In genomic region chr9:55541681-55542365, GRCm38 (mm10) we compare ENCODE assay signal across 9 mouse cellular contexts. TPM values are rescaled to one million over a fixed set of nuclear protein-coding genes. Genes with fewer than 3 reads are reported as not detected.
DNase-seq lines count a peak whose midpoint lies in the region; ATAC-seq lines count a peak whose summit lies in the region.
"Had no signal": no experiment of that assay in that cellular context is flagged by ENCODE, and none has a peak within 500 bp of the region (broad histone marks: within the 10 kb centered on the region; RNA-seq: fewer than 3 reads in every experiment).

No protein-coding gene starts in this region.

- ATAC-seq in monocyte, adult 5-6 weeks (replicated peaks; ENCODE audit: insufficient number of reproducible peaks, low FRiP score, low TSS enrichment, poor library complexity, severe bottlenecking) = no peak

- DNase-seq in ovary, postnatal 10 days (ENCODE audit: low spot score) = peak; percentile 27
- DNase-seq in ovary, adult 18-20 months (ENCODE audit: low spot score) = no peak
- peak; percentile 13 for DNase-seq in cerebellum, adult 9-11 months
- DNase-seq in gastrocnemius, postnatal 10 days = peak; percentile 32
- peak; percentile 13 for DNase-seq in kidney, adult 11 months
- peak; percentile 21 for DNase-seq in lung, postnatal 36 days
- DNase-seq in spleen, postnatal 36 days (ENCODE audit: low spot score in 2 of 2) = no peak

RNA-seq across cellular contexts. Expression of gene Isl2, which starts 3.4 kb away (rescaled TPM):
- not detected for total RNA-seq in gastrocnemius, postnatal 10 days (2021)
- not detected in 3 replicates for total RNA-seq in monocyte, adult 5-6 weeks (2017)
- total RNA-seq: layer of hippocampus, postnatal 36 days had no signal

RNA-seq across cellular contexts. Expression of gene Etfa, which starts 29.8 kb away (rescaled TPM):
- 100 to 1,000 TPM; 216 to 261 TPM for total RNA-seq in gastrocnemius, postnatal 10 days (2021)
- total RNA-seq in monocyte, adult 5-6 weeks (2017) = 41.8 to 63.2 TPM (median 48.1 TPM) in 3 replicates

Comparison
In these comparisons a context has a peak if more than half of its experiments do, and no peak if none do; other contexts are left out.
1. DNase-seq: peak in ovary, postnatal 10 days (single experiment), cerebellum, adult 9-11 months (single experiment), gastrocnemius, postnatal 10 days (single experiment), kidney, adult 11 months (single experiment) and lung, postnatal 36 days (single experiment); none in ovary, adult 18-20 months (single experiment) and spleen, postnatal 36 days (0 of 2).